Mouse (Mus musculus): ENCODE results near the gene Batf.

- TF ChIP-seq CTCF (IDR thresholded peaks at IDR 0.05; ENCODE audit: low read depth, low read length): no peak
- no peak for TF ChIP-seq POLR2A (IDR thresholded peaks at IDR 0.05; ENCODE audit: borderline replicate concordance, low read depth, low read length)
Observed at GRCm38 (mm10) chr12:85710695-85711094, 24.2 kb downstream of the Batf start.

Measured in bone marrow macrophage, adult 2 months (primary cell).